ENCODE assay signal across 14 mouse cellular contexts in genomic region chr8:125462901-125463300, GRCm38 (mm10).
"Had no signal": no experiment of that assay in that cellular context is flagged by ENCODE, and none has a peak within 500 bp of the region (broad histone marks: within the 10 kb centered on the region; RNA-seq: fewer than 3 reads in every experiment).

No protein-coding gene starts in this region.

- DNase-seq: kidney, postnatal 25 days; lung, adult 2 months; lung, postnatal 36 days; thymus, postnatal 4 days had no signal

- H3K9me3 ChIP-seq: kidney, embryonic 15.5 days; limb, embryonic 10.5 days; liver, embryonic 15.5 days; midbrain, embryonic 10.5 days; midbrain, embryonic 15.5 days; neural tube, embryonic 13.5 days had no signal

- H3K4me1 ChIP-seq: liver, embryonic 15.5 days had no signal

- H3K9ac ChIP-seq: kidney, embryonic 15.5 days; liver, embryonic 15.5 days; midbrain, embryonic 15.5 days; neural tube, embryonic 13.5 days had no signal

- ATAC-seq: lung, postnatal 0 days; midbrain, embryonic 15.5 days had no signal

- H3K36me3 ChIP-seq: liver, embryonic 15.5 days; midbrain, embryonic 15.5 days had no signal

- H3K4me3 ChIP-seq: kidney, embryonic 15.5 days; left cerebral cortex, adult 2 months; limb, embryonic 10.5 days; liver, embryonic 15.5 days; midbrain, embryonic 10.5 days; midbrain, embryonic 15.5 days; neural tube, embryonic 13.5 days had no signal

- H3K27ac ChIP-seq: kidney, embryonic 15.5 days; left cerebral cortex, adult 2 months; limb, embryonic 10.5 days; liver, embryonic 15.5 days; midbrain, embryonic 10.5 days; midbrain, embryonic 15.5 days; neural tube, embryonic 13.5 days; stomach, postnatal 0 days had no signal

- H3K4me2 ChIP-seq: kidney, embryonic 15.5 days; liver, embryonic 11.5 days; liver, embryonic 15.5 days; midbrain, embryonic 15.5 days; neural tube, embryonic 13.5 days had no signal

- H3K27me3 ChIP-seq: kidney, embryonic 15.5 days; liver, embryonic 15.5 days; midbrain, embryonic 15.5 days had no signal
